Mouse (Mus musculus) stomach, embryonic 14.5 days (tissue): ENCODE data around the gene Kdm5b. TPM values are rescaled to one million over a fixed set of nuclear protein-coding genes. Genes with fewer than 3 reads are reported as not detected.
"Not testable (repeated sequence)": the region's sequence is repeated elsewhere in the genome, so short reads cannot be mapped to it uniquely, and the experiment has no call there.

Experiments used
- ATAC-seq: fragments of 200-750 bp; cut with Nextera tagmentation; 2 replicates; pipeline ENCODE4 v1.8.0; 2017; ENCODE audit warnings: low read depth, moderate TSS enrichment; ENCODE audit not compliant: insufficient number of reproducible peaks, insufficient read depth, low FRiP score
- H3K27ac ChIP-seq: fragments of 300-500 bp; sonication (generic); 2 replicates; pipeline ENCODE4 v1.5.1; 2014; ENCODE audit warnings: mild to moderate bottlenecking, low read length, moderate library complexity, mixed read lengths
- H3K27me3 ChIP-seq: fragments of 300-500 bp; sonication (generic); 2 replicates; pipeline ENCODE4 v1.6.1; 2014; ENCODE audit warnings: low read length, control low read depth, mixed read lengths; ENCODE audit not compliant: control insufficient read depth, insufficient read depth
- H3K36me3 ChIP-seq: fragments of 300-500 bp; sonication (generic); 2 replicates; pipeline ENCODE4 v1.6.1; 2014; ENCODE audit warnings: mild to moderate bottlenecking, control low read depth, low read length, moderate library complexity, mixed read lengths; ENCODE audit not compliant: control insufficient read depth, insufficient read depth
- H3K4me1 ChIP-seq: fragments of 300-500 bp; sonication (generic); 2 replicates; pipeline ENCODE4 v1.6.1; 2014; ENCODE audit warnings: low read length, control low read depth, mixed read lengths; ENCODE audit not compliant: control insufficient read depth, insufficient read depth
- H3K4me2 ChIP-seq: fragments of 300-500 bp; sonication (generic); replicated peaks from 2 replicates; pipeline ENCODE4 v1.6.1; 2014; ENCODE audit warnings: low read depth, low read length, control low read depth
- H3K4me3 ChIP-seq: fragments of 300-500 bp; sonication (generic); 2 replicates; pipeline ENCODE4 v1.5.1; 2014; ENCODE audit warnings: low read depth, low read length, control low read depth
- H3K9ac ChIP-seq: fragments of 300-500 bp; sonication (generic); replicated peaks from 2 replicates; pipeline ENCODE4 v1.6.1; 2014; ENCODE audit warnings: low read depth, mild to moderate bottlenecking, control low read depth, low read length, moderate library complexity, mixed read lengths
- H3K9me3 ChIP-seq: fragments of 300-500 bp; sonication (generic); 2 replicates; pipeline ENCODE4 v1.6.1; 2016; ENCODE audit warnings: low read depth, low read length, control low read depth; ENCODE audit not compliant: control insufficient read depth
- WGBS: fragments of 180-500 bp; shearing (Covaris S2); extraction: QIAGEN DNeasy Blood & Tissue Kit; methylation state at CpG from one replicate; pipeline ENCODE4 v1.1.7; 2014; 5-methylcytosine and 5-hydroxymethylcytosine counted together
- polyA plus RNA-seq: library from polyadenylated mRNA; unstranded; fragments of >200 nt; fragmentation: Nextera tagmentation; extraction: Ambion mirVana; gene quantifications from 2 replicates; pipeline ENCODE4 v1.2.1, GENCODE M21; 2014

The Kdm5b gene
- polyA plus RNA-seq, result 80.6 and 81.3 TPM in 2 replicates

DNA sequence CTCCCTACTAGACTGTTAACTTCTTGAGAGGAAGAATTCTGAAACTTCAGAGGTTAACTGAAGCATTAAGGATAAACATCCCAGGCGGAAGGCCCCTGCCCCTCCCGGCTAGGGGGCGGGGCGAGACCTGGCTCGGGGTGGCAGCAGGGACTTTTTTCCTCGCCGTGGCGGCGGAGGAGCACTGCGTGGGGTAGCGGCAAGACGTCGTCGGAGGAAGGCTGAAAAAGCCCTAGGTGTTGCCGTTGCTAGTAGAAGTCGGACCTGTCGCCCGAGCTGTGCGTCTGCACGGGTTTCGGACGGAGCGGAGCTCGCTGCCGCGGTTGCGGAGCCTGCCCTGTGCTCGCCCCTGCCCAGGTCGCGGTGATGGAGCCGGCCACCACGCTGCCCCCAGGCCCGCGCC, at the start of gene Kdm5b:
TSS of gene Kdm5b (plus strand) at position 196 of the 400 bp plus-strand sequence.
- peak; percentile 15; the same call in 1 of the 2 replicates for ATAC-seq
- peak within 1 kb of the TSS; percentile 95 for H3K27ac ChIP-seq
- H3K4me3 ChIP-seq, result peak within 1 kb of the TSS; percentile 100
- peak within 1 kb of the TSS; percentile 64 for H3K4me2 ChIP-seq
- H3K9me3 ChIP-seq, result no peaks in the 10 kb centered on the region
- under 1% methylated on average over 34 of the region's 34 CpGs for WGBS
- peak within 1 kb of the TSS; percentile 98 for H3K9ac ChIP-seq
- H3K4me1 ChIP-seq, result peaks cover 25% of the 10 kb centered on the region
- no peaks in the 10 kb centered on the region for H3K36me3 ChIP-seq
- no peaks in the 10 kb centered on the region for H3K27me3 ChIP-seq

DNA sequence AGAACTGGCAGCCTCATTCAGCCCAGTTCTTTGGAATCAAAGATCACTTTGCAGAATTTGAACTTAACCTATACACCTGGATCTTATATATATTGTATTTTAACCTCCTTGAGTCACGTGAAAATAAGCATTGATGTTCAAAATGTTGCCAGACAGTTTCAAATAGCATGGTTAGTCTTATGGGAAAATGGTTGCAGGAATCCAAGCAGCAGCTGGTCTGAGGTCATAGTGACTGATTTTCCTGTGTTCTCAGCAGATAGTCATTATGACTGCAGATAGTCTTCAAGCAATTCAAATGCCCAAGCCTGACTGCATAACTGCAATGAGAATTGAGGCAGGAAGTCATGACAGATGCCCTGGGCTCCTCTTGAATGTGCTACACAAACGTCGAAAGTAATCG, 47.8 kb upstream of the Kdm5b start:
- no peak for ATAC-seq
- 61% methylated on average over 4 of the region's 4 CpGs for WGBS
- Histone ChIP-seq H3K9me3 (no peaks in the 10 kb centered on the region), H3K27ac (no peak overlapping the region), H3K9ac (no peak overlapping the region), H3K4me1 (peaks cover 11% of the 10 kb centered on the region; the same call in 1 of the 2 replicates), H3K4me2 (no peak overlapping the region), H3K36me3 (peaks cover 4% of the 10 kb centered on the region; the same call in 1 of the 2 replicates), H3K4me3 (no peak overlapping the region), H3K27me3 (no peaks in the 10 kb centered on the region)

DNA sequence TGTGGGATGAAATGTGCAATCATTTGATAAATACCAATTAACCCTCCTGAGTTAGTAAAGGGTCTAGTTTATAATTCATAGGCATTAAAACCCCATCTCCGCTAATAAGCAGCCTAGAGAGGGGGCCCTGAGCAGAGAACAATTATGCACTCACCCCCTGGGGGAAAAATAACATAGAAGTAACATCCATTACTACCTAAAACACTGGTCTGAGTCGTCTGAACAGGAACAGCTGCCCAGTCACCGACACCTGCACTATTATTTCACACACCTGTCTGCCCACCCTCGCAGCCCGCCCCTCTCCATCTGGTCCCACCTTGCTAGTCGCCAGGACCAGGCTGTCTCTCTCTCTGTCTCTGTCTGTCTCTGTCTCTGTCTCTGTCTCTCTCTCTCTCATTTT, 47.4 kb upstream of the Kdm5b start:
- H3K36me3 ChIP-seq, result no peaks in the 10 kb centered on the region; the same call in 1 of the 2 replicates
- no peak overlapping the region for H3K9ac ChIP-seq
- ATAC-seq, result no peak
- 62% methylated on average over 6 of the region's 6 CpGs for WGBS
- peak overlapping the region; percentile 87 for H3K4me2 ChIP-seq
- peaks cover 11% of the 10 kb centered on the region; the same call in 1 of the 2 replicates for H3K4me1 ChIP-seq
- no peak overlapping the region for H3K4me3 ChIP-seq
- no peaks in the 10 kb centered on the region for H3K9me3 ChIP-seq
- no peaks in the 10 kb centered on the region for H3K27me3 ChIP-seq
- no peak overlapping the region for H3K27ac ChIP-seq

DNA sequence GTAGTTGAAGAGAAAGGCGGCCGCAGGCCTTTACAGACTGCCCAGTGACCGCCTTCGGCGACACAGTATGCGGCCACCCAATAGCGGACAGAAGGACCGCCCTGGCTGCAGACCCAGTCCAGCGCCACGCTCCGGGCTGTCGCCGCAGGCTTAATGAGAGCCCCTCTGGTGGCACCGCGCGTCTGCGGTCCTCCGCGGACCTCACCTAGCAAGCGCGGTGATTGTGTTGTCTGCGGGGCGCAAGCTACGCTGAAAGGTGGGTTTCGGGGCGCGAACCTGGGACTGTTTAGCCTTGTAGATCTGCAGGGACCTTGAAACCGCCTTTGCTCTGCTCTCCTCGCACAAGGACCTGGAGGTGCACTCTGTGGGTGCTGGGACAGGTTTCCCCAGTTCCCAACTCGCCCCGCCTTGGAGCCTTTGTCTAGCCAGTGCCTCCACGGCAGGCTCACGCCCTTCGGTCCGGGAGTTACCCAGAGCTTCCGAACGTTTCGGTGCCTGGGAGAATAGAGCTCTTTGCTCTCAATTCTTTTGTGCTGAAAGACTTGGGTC, 46.6 kb upstream of the Kdm5b start:
- Histone ChIP-seq H3K4me1 (peaks cover 11% of the 10 kb centered on the region; the same call in 1 of the 2 replicates), H3K4me3 (peak overlapping the region; percentile 41), H3K9ac (peak overlapping the region; percentile 57), H3K4me2 (peak overlapping the region; percentile 87), H3K36me3 (no peaks in the 10 kb centered on the region), H3K27me3 (no peaks in the 10 kb centered on the region), H3K9me3 (no peaks in the 10 kb centered on the region), H3K27ac (peak overlapping the region; percentile 69)
- WGBS, result 2% methylated on average over 38 of the region's 38 CpGs
- peak; percentile 79 for ATAC-seq

DNA sequence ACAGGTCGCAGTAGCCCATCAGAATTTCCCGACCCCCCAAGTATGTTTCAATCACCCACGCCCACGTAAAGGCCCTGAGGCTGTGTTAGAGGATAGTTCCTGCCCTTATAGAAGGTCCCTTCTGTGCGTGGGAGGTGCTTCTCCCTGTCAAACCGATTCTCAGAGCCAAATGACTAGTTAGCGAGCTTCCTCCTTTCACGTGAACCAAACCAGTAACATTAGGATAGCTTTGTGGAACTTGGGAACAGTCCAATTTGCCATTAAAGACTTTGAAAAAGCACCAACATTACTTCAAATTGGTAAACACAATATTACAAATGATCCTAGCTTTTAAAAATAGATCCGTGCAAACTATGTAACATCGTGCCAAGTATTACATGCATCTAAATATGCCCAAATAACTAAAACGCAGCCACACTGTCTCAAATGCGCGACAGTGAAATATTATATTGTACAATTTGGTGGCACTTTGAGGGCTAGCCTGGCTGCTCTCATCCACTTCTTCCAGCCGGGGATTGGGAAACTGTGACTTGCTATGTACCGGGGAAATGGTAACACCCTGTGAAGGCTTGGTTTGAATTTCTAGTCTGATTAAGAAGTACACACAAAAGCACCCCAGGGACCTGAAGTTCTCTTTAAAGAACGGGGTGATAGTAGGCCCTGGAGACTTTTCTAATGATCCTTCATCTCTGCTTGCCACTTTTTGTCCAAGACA, 45.9 kb upstream of the Kdm5b start:
- Histone ChIP-seq H3K27me3 (no peaks in the 10 kb centered on the region), H3K9ac (no peak overlapping the region), H3K4me1 (peaks cover 11% of the 10 kb centered on the region; the same call in 1 of the 2 replicates), H3K4me2 (peak overlapping the region; percentile 87), H3K9me3 (no peaks in the 10 kb centered on the region), H3K4me3 (peak overlapping the region; percentile 41), H3K36me3 (no peaks in the 10 kb centered on the region), H3K27ac (peak overlapping the region; percentile 69)
- WGBS, result 38% methylated on average over 16 of the region's 16 CpGs
- peak; percentile 34; the same call in 1 of the 2 replicates for ATAC-seq

DNA sequence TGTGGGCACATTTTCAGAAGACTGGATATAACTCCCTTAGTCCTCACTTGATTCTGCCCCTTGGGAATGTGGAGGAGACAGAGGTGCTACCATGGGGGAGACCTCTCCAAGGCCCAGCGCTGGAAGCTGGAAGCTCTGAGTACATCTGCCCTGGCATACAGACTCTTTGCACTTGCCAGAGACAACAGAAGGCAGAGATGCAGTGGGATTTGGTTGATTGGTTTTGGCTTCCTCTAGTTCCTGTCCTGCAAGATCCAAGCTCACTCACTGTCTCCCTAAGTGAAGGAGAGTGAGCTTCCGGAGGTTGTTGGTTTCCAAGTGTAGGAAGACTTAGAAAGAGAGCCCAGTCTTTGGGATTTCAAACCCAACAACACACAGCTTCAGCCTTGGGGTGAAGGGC, 44.1 kb upstream of the Kdm5b start:
- H3K4me1 ChIP-seq, result peaks cover 11% of the 10 kb centered on the region; the same call in 1 of the 2 replicates
- no peak overlapping the region for H3K4me2 ChIP-seq
- no peak overlapping the region for H3K9ac ChIP-seq
- no peak overlapping the region for H3K4me3 ChIP-seq
- WGBS, result 67% methylated on average over 2 of the region's 2 CpGs
- H3K9me3 ChIP-seq, result no peaks in the 10 kb centered on the region
- peak overlapping the region; percentile 68; the same call in 1 of the 2 replicates for H3K27ac ChIP-seq
- no peaks in the 10 kb centered on the region for H3K27me3 ChIP-seq
- no peaks in the 10 kb centered on the region for H3K36me3 ChIP-seq
- ATAC-seq, result no peak

DNA sequence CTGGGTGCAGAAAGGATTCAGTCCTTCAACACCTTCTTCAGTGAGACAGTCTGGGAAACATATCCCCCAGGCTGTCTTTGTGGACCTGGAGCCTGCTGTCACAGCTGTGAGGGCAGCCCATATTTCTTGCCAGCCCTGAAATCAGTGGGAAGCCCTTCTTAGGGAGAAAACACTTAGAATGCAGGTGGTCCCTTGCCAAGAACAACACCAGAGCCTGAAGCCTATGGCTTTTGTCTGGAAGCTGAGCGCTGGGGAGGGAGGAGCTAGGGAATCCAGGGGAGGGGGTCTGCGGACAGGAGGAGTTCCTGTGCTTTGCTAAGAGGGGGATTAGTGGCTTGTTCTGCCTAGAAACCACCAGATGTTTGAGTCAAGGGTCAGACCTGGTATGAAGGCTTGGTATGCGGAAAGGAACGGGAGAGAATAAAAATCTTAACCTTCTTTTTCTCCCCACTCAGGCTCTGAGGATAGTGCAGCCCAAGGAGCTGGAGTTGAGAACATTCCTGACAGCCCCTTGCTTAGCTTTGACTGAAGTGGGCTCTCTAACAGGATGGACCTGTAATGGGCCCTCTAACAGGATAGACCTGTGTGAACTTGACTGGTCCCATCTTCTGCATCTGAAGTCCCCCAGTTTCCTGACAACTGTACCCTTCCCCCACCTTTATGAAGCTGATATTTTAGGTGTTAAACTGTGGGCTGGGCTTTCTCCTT, 43.3 kb upstream of the Kdm5b start:
- Histone ChIP-seq H3K9ac (no peak overlapping the region; the same call in 1 of the 2 replicates), H3K36me3 (no peaks in the 10 kb centered on the region), H3K27ac (peak overlapping the region; percentile 68; the same call in 1 of the 2 replicates), H3K4me3 (no peak overlapping the region), H3K27me3 (no peaks in the 10 kb centered on the region), H3K4me2 (no peak overlapping the region), H3K4me1 (peaks cover 11% of the 10 kb centered on the region; the same call in 1 of the 2 replicates), H3K9me3 (no peaks in the 10 kb centered on the region)
- ATAC-seq, result no peak
- WGBS, result 9% methylated on average over 4 of the region's 4 CpGs

DNA sequence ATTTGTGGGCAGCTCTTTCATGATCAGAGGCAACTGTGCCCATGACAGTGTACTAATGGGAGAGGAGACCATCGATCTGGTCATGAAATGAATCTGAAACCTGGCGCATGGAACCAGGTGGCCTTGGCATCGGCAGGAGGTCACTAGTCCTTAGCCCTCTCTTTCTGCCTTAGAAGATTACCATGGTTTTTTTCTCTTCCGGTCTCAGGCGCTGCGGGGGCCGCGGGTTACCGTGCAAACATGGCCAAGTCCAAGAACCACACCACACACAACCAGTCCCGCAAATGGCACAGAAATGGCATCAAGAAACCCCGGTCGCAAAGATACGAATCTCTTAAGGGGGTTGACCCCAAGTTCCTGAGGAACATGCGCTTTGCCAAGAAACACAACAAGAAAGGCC, 42.1 kb upstream of the Kdm5b start:
- H3K36me3 ChIP-seq, H3K4me2 ChIP-seq, H3K9ac ChIP-seq, H3K27ac ChIP-seq, ATAC-seq, H3K4me3 ChIP-seq, H3K27me3 ChIP-seq, H3K9me3 ChIP-seq, H3K4me1 ChIP-seq: not testable (repeated sequence)
- WGBS, result 92% methylated on average over 11 of the region's 14 CpGs
